Mouse (Mus musculus) cerebellum, adult 2 months (tissue): ENCODE measurements around the gene Krtap15. TPM values are rescaled to one million over a fixed set of nuclear protein-coding genes. Genes with fewer than 3 reads are reported as not detected.

ENCODE experiments used
- DNase-seq, 2 experiments: peaks; one replicate each; pipeline ENCODE4 v3.0.0; 2021
- H3K27ac ChIP-seq: fragments of 200-500 bp; 2 replicates; pipeline ENCODE4 v1.5.1; 2012; ENCODE audit warnings: low read length, control low read depth, inconsistent platforms; ENCODE audit not compliant: insufficient read depth
- H3K27me3 ChIP-seq: fragments of 200-500 bp; 2 replicates; pipeline ENCODE4 v1.6.1; 2012; ENCODE audit warnings: inconsistent platforms, mild to moderate bottlenecking, low read length, moderate library complexity; ENCODE audit not compliant: control insufficient read depth, insufficient read depth
- H3K4me1 ChIP-seq: fragments of 200-500 bp; 2 replicates; pipeline ENCODE4 v1.6.1; 2011; ENCODE audit warnings: low read length; ENCODE audit not compliant: control insufficient read depth, insufficient read depth
- H3K4me3 ChIP-seq: fragments of 200-500 bp; replicated peaks from 2 replicates; pipeline ENCODE3; 2011; ENCODE audit warnings: mild to moderate bottlenecking, low read depth, low read length, control low read depth; ENCODE audit not compliant: insufficient read depth
- CTCF ChIP-seq: fragments of 200-500 bp; IDR thresholded peaks from 2 replicates; pipeline ENCODE4 v1.5.1; 2011; ENCODE audit warnings: low read depth, mild to moderate bottlenecking, control low read depth, low read length, moderate library complexity, borderline replicate concordance; ENCODE audit not compliant: insufficient read depth
- POLR2A ChIP-seq: fragments of 200-500 bp; IDR thresholded peaks from 2 replicates; pipeline ENCODE4 v1.6.1; 2011; ENCODE audit warnings: low read length, control low read depth, borderline replicate concordance; ENCODE audit not compliant: insufficient read depth
- WGBS: fragments of 180-500 bp; shearing (Covaris S2); methylation state at CpG from one replicate; pipeline ENCODE4 v1.1.7; 2018; 5-methylcytosine and 5-hydroxymethylcytosine counted together
- polyA plus RNA-seq: library from polyadenylated mRNA; depleted of rRNA; stranded (reverse); fragments of >200 nt; gene quantifications from 2 replicates; pipeline ENCODE4 v1.2.3, GENCODE M21; 2012; rRNA removed

Gene Krtap15
- polyA plus RNA-seq, 1 experiment, result not detected

DNA sequence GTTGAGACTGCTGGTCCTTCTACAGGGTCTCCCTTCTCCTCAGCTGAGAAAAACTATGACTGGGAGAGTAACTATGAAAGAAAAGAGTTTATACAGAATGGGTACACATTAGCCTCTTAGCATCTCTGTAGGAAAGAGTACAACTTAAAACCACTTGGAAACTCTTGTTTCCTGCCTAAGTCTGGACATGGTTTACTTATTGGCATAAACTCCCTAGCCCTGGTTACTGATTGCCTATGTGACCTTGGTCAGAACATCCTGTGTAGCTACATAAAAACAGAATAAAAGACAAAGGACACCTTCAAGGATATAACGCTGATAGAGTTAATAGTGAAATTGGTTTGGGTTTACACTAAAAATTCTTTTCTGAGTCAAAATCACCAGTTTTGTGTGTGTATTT, 27.3 kb downstream of the Krtap15 start:
- Histone ChIP-seq H3K27me3 (no peaks in the 10 kb centered on the region), H3K4me3 (no peak overlapping the region), H3K4me1 (no peaks in the 10 kb centered on the region), H3K27ac (no peak overlapping the region)
- TF ChIP-seq POLR2A (no peak), CTCF (no peak)
- DNase-seq, result no peak
- WGBS, result 95% methylated on average over 1 of the region's 1 CpGs

GRCm38 (mm10) chr16:88848558-88848957, 28.5 kb downstream of the Krtap15 start:
- Histone ChIP-seq H3K4me3 (no peak overlapping the region), H3K27me3 (no peaks in the 10 kb centered on the region), H3K27ac (no peak overlapping the region), H3K4me1 (no peaks in the 10 kb centered on the region)
- no peak for DNase-seq
- no peak for TF ChIP-seq POLR2A
- no peak for TF ChIP-seq CTCF
- WGBS, result 89% methylated on average over 4 of the region's 4 CpGs

GRCm38 (mm10) chr16:88851450-88851849, 31.4 kb downstream of the Krtap15 start:
- no peak overlapping the region for H3K4me3 ChIP-seq
- H3K27me3 ChIP-seq, result no peaks in the 10 kb centered on the region
- DNase-seq, result peak; percentile 5 to 11
- peak; percentile 56 for TF ChIP-seq CTCF
- no peak for TF ChIP-seq POLR2A
- no peaks in the 10 kb centered on the region for H3K4me1 ChIP-seq
- H3K27ac ChIP-seq, result no peak overlapping the region
- WGBS, result 11% methylated on average over 5 of the region's 5 CpGs

DNA sequence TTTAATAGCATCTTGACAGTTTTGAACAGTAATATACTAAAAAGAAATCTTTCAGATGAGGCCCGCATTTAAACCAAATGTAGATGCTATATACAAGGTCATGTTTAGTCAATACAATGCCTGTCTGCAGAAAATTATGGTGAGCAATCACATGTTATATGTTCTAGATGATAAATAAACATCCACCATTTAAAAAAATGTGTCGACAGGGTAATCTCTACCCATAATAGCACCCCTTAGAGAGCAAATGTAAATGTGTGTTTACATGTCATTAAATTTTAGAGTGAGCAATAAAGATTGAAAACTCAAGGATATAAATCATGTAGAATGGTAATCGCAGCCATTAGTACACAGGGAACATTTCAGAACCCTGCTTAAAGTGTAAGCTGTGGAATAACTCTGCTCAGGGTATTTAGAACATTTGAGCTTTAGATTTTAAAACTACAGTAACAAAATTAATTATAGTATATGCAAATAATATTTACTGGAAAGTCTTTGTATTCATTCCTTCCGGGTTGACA, 44.9 kb downstream of the Krtap15 start:
- H3K4me1 ChIP-seq, result no peaks in the 10 kb centered on the region
- no peak overlapping the region for H3K4me3 ChIP-seq
- TF ChIP-seq CTCF, result no peak
- no peak for TF ChIP-seq POLR2A
- no peak for DNase-seq
- H3K27ac ChIP-seq, result no peak overlapping the region
- 94% methylated on average over 4 of the region's 4 CpGs for WGBS
- H3K27me3 ChIP-seq, result no peaks in the 10 kb centered on the region

GRCm38 (mm10) chr16:88869311-88869710, 49.3 kb downstream of the Krtap15 start, which contains the start of gene Krtap19-1:
TSS of gene Krtap19-1 (minus strand) at chr16:88869411.
- H3K27me3 ChIP-seq, result no peaks in the 10 kb centered on the region
- no peak for TF ChIP-seq CTCF
- no peak for TF ChIP-seq POLR2A
- DNase-seq, result no peak
- no peak within 1 kb of the TSS for H3K27ac ChIP-seq
- no peak within 1 kb of the TSS for H3K4me3 ChIP-seq
- 87% methylated on average over 6 of the region's 6 CpGs for WGBS
- no peaks in the 10 kb centered on the region for H3K4me1 ChIP-seq

DNA sequence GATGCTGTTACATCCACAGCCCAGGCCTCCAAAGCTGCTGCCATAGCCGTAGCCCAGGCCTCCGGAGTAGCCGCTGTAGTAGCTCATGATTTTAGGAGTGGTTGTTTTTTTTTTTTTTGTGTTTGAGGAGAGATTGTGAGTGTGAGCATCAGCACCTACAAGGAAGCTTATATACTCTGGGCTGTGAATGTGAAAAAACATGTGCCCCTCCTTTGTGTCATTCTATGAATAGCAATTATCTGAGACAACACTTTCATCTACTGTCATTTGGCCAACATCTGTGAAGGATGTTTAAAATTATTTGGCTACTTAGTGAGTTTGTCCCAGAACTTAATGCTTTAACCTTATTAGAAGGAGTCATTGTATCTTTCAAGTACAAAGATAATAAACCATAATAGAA, 54.2 kb downstream of the Krtap15 start, which contains the start of gene Krtap19-2:
Gene Krtap19-2, minus strand, starts transcription at position 101 of the 400 bp plus-strand sequence.
- WGBS, result 96% methylated on average over 3 of the region's 3 CpGs
- Histone ChIP-seq H3K4me3 (no peak within 1 kb of the TSS), H3K27me3 (no peaks in the 10 kb centered on the region), H3K4me1 (no peaks in the 10 kb centered on the region), H3K27ac (no peak within 1 kb of the TSS)
- TF ChIP-seq CTCF (no peak), POLR2A (no peak)
- DNase-seq, result no peak

- 94% methylated on average over 2 of the region's 2 CpGs for WGBS
- no peaks in the 10 kb centered on the region for H3K27me3 ChIP-seq
- no peak for DNase-seq
- H3K4me1 ChIP-seq, result no peaks in the 10 kb centered on the region
- TF ChIP-seq CTCF, result no peak
- no peak for TF ChIP-seq POLR2A
- H3K4me3 ChIP-seq, result no peak within 1 kb of the TSS
- no peak within 1 kb of the TSS for H3K27ac ChIP-seq
Observed at GRCm38 (mm10) chr16:88877938-88878337, 57.9 kb downstream of the Krtap15 start, which contains the start of gene Krtap19-3. TSS of gene Krtap19-3 (minus strand) at chr16:88878038.

Other genes starting within 250 kb of the Krtap15 start
- gene Krtap24-1, start 207.9 kb upstream of the Krtap15 start, polyA plus RNA-seq, result not detected in 2 replicates
- not detected in 2 replicates for gene 2310079G19Rik, start 192.5 kb upstream of the Krtap15 start, polyA plus RNA-seq
- gene Krtap26-1, start 172.4 kb upstream of the Krtap15 start, polyA plus RNA-seq, result not detected in 2 replicates
- not detected in 2 replicates for gene Krtap27-1, start 148.5 kb upstream of the Krtap15 start, polyA plus RNA-seq
- gene 2310061N02Rik, start 112.3 kb upstream of the Krtap15 start, polyA plus RNA-seq, result not detected in 2 replicates
- gene Krtap13-1, start 91.4 kb upstream of the Krtap15 start, polyA plus RNA-seq, result not detected in 2 replicates
- gene Krtap13, start 68.6 kb upstream of the Krtap15 start, polyA plus RNA-seq, result not detected in 2 replicates
- not detected in 2 replicates for gene 2310034C09Rik, start 61.4 kb upstream of the Krtap15 start, polyA plus RNA-seq
- not detected in 2 replicates for gene 2310057N15Rik, start 46.0 kb upstream of the Krtap15 start, polyA plus RNA-seq
- not detected in 2 replicates for gene Gm5965, start 42.3 kb upstream of the Krtap15 start, polyA plus RNA-seq
- gene Gm20741, start 8.0 kb upstream of the Krtap15 start, polyA plus RNA-seq, result not detected in 2 replicates
- not detected in 2 replicates for gene Krtap14, start 5.9 kb downstream of the Krtap15 start, polyA plus RNA-seq
- not detected in 2 replicates for gene Krtap19-1, start 49.2 kb downstream of the Krtap15 start, polyA plus RNA-seq
- gene Krtap19-2, start 54.1 kb downstream of the Krtap15 start, polyA plus RNA-seq, result not detected in 2 replicates
- not detected in 2 replicates for gene Krtap19-3, start 57.8 kb downstream of the Krtap15 start, polyA plus RNA-seq
- gene Krtap19-4, start 64.9 kb downstream of the Krtap15 start, polyA plus RNA-seq, result not detected in 2 replicates
- not detected in 2 replicates for gene Krtap19-5, start 76.2 kb downstream of the Krtap15 start, polyA plus RNA-seq
- not detected in 2 replicates for gene Krtap19-9b, start 112.0 kb downstream of the Krtap15 start, polyA plus RNA-seq
- not detected in 2 replicates for gene Krtap16-3, start 142.7 kb downstream of the Krtap15 start, polyA plus RNA-seq
- not detected in 2 replicates for gene Krtap22-2, start 190.5 kb downstream of the Krtap15 start, polyA plus RNA-seq
- gene Gm10229, start 195.1 kb downstream of the Krtap15 start, polyA plus RNA-seq, result not detected in 2 replicates
- not detected in 2 replicates for gene Krtap6-1, start 211.5 kb downstream of the Krtap15 start, polyA plus RNA-seq
- gene Gm10228, start 221.3 kb downstream of the Krtap15 start, polyA plus RNA-seq, result not detected in 2 replicates
- not detected in 2 replicates for gene Krtap6-5, start 227.7 kb downstream of the Krtap15 start, polyA plus RNA-seq
- not detected in 2 replicates for gene 1110025L11Rik, start 243.8 kb downstream of the Krtap15 start, polyA plus RNA-seq